Comparison of ENCODE assay signal across 10 mouse cellular contexts in the genomic region with DNA sequence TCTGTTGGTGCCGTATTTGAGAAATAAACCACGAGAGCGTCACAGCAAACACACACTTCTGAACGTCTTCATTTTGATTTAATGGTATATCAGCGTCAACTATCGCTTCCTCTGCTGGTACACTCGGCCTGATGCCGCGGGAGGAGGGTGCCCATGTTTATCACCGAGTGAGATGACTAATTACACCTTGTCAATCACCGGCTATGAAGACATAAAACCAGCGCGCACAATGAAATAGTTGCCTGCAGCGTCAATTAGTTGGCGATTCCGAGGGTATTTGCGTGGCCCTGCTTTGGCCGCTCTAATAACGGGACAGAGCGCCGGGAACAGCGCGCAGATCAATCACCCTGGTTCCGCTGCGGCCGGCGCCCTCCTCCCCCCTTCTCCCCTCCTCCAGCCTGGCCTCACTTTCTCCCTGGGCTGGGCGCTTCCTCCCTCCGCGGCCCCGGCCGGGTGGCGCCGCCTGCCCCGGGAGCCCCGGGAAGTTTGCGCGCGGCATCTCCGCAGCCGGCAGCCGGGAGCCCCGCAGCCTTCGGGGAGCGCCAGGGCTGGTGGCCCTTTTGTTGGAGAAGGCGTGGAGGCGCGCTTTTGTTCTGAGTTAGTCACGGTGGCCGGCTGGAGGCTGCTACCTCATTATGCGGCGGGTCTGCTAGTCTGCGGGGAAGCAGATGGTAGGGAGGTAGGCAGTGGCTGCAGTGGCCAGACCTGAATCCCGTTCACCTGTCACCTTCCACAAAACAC. TPM values are rescaled to one million over a fixed set of nuclear protein-coding genes. Genes with fewer than 3 reads are reported as not detected.
DNase-seq lines count a peak whose midpoint lies in the region; ATAC-seq and TF ChIP-seq lines count a peak whose summit lies in the region.
"Had no signal": no experiment of that assay in that cellular context is flagged by ENCODE, and none has a peak within 500 bp of the region (broad histone marks: within the 10 kb centered on the region; RNA-seq: fewer than 3 reads in every experiment).

No protein-coding gene starts in this region.

- H3K9me3 ChIP-seq in heart, embryonic 12.5 days (replicated peaks) = no peaks in the 10 kb centered on the region
- H3K9me3 ChIP-seq in forebrain, embryonic 15.5 days = no peaks in the 10 kb centered on the region
- no peaks in the 10 kb centered on the region for H3K9me3 ChIP-seq in limb, embryonic 15.5 days

- 0 out of 2 replicates have a peak overlapping the region, but pooled peaks have one; percentile 25 for H3K9ac ChIP-seq in heart, embryonic 12.5 days
- H3K9ac ChIP-seq in forebrain, embryonic 15.5 days (replicated peaks) = peak overlapping the region; percentile 93
- peak overlapping the region; percentile 37; the same call in 1 of the 2 replicates for H3K9ac ChIP-seq in limb, embryonic 15.5 days

- no peaks in the 10 kb centered on the region for H3K36me3 ChIP-seq in heart, embryonic 12.5 days
- no peaks in the 10 kb centered on the region for H3K36me3 ChIP-seq in forebrain, embryonic 15.5 days
- H3K36me3 ChIP-seq in limb, embryonic 15.5 days = no peaks in the 10 kb centered on the region
- H3K36me3 ChIP-seq in small intestine, adult 2 months (ENCODE audit: control insufficient read depth, insufficient read depth, low read length) = no peaks in the 10 kb centered on the region

- under 1% methylated on average over 53 of the region's 54 CpGs for WGBS in heart, embryonic 12.5 days
- WGBS in forebrain, embryonic 15.5 days = under 1% methylated on average over 54 of the region's 54 CpGs
- WGBS in limb, embryonic 15.5 days = under 1% methylated on average over 54 of the region's 54 CpGs
- 2% methylated on average over 54 of the region's 54 CpGs for WGBS in small intestine, adult 2 months

- TF ChIP-seq POLR2A in small intestine, adult 2 months (IDR thresholded peaks at IDR 0.05; ENCODE audit: low read depth, low read length) = no peak

- no peak for ATAC-seq in heart, embryonic 12.5 days (ENCODE audit: insufficient number of reproducible peaks, low FRiP score)
- peak; percentile 28 for ATAC-seq in forebrain, embryonic 15.5 days (replicated peaks)
- no peak for ATAC-seq in limb, embryonic 15.5 days (ENCODE audit: insufficient number of reproducible peaks, low FRiP score, low TSS enrichment, low read depth)
- ATAC-seq: Patski had no signal

- H3K27me3 ChIP-seq in heart, embryonic 12.5 days (replicated peaks) = peaks cover 93% of the 10 kb centered on the region
- peaks cover 4% of the 10 kb centered on the region; the same call in 1 of the 2 replicates for H3K27me3 ChIP-seq in forebrain, embryonic 15.5 days
- peaks cover 98% of the 10 kb centered on the region for H3K27me3 ChIP-seq in limb, embryonic 15.5 days
- peaks cover 85% of the 10 kb centered on the region for H3K27me3 ChIP-seq in small intestine, adult 2 months (ENCODE audit: control insufficient read depth, insufficient read depth, low read length)

- TF ChIP-seq CTCF in small intestine, adult 2 months (IDR thresholded peaks at IDR 0.05; ENCODE audit: extremely low read depth, insufficient read length, insufficient replicate concordance, low read depth, low read length) = no peak

- H3K4me2 ChIP-seq in heart, embryonic 12.5 days = peak overlapping the region; percentile 66
- H3K4me2 ChIP-seq in forebrain, embryonic 15.5 days (replicated peaks) = peak overlapping the region; percentile 86
- peak overlapping the region; percentile 82 for H3K4me2 ChIP-seq in limb, embryonic 15.5 days

- H3K27ac ChIP-seq in heart, embryonic 12.5 days (ENCODE audit: poor library complexity, severe bottlenecking) = no peak overlapping the region
- H3K27ac ChIP-seq in forebrain, embryonic 15.5 days (replicated peaks) = peak overlapping the region; percentile 96
- H3K27ac ChIP-seq in limb, embryonic 15.5 days = no peak overlapping the region
- no peak overlapping the region for H3K27ac ChIP-seq in small intestine, adult 2 months (ENCODE audit: insufficient read depth, low read depth, low read length)

- H3K4me1 ChIP-seq in heart, embryonic 12.5 days (replicated peaks) = peaks cover 32% of the 10 kb centered on the region
- H3K4me1 ChIP-seq in forebrain, embryonic 15.5 days = peaks cover 70% of the 10 kb centered on the region
- peaks cover 44% of the 10 kb centered on the region for H3K4me1 ChIP-seq in limb, embryonic 15.5 days
- peaks cover 15% of the 10 kb centered on the region for H3K4me1 ChIP-seq in small intestine, adult 2 months (ENCODE audit: control insufficient read depth, insufficient read depth, insufficient read length, low read length)

- peak overlapping the region; percentile 40 for H3K4me3 ChIP-seq in heart, embryonic 12.5 days
- H3K4me3 ChIP-seq in forebrain, embryonic 15.5 days = peak overlapping the region; percentile 49
- peak overlapping the region; percentile 42 for H3K4me3 ChIP-seq in limb, embryonic 15.5 days
- peak overlapping the region; percentile 9; the same call in 1 of the 2 replicates for H3K4me3 ChIP-seq in small intestine, adult 2 months (ENCODE audit: low read depth, low read length)

- no peak for DNase-seq in heart, postnatal 4 days
- DNase-seq in ES-CJ7 (ENCODE audit: low read depth, low spot score) = peak; percentile 58
- DNase-seq in urinary bladder, adult 2 months (ENCODE audit: low spot score) = no peak
- no peak for DNase-seq in cerebellum, adult 9-10 months

RNA-seq across cellular contexts. Expression of a gene that starts 8.9 kb away (rescaled TPM):
- polyA plus RNA-seq in heart, embryonic 12.5 days (2016; fragmentation: Nextera tagmentation; extraction: Ambion mirVana) = 0.36 and 0.70 TPM in 2 replicates
- total RNA-seq in heart, postnatal 4 days (2021) = 1 to 10 TPM in 1 of 2 experiments, under 1 TPM in 1; 0.29 to 1.2 TPM
- polyA plus RNA-seq in forebrain, embryonic 15.5 days (2015; fragmentation: Nextera tagmentation; extraction: Ambion mirVana) = 91.0 and 111 TPM in 2 replicates
- 5.1 and 8.5 TPM in 2 replicates for polyA plus RNA-seq in limb, embryonic 15.5 days (2015; fragmentation: Nextera tagmentation; extraction: Ambion mirVana)
- 0.05 and 0.08 TPM in 2 replicates for polyA plus RNA-seq in small intestine, adult 2 months (2012; rRNA removed)
- polyA plus RNA-seq in urinary bladder, adult 2 months (2012; rRNA removed) = 0.12 TPM in 1 of 2 replicates, not detected in the other
- total RNA-seq: hematopoietic stem cell, adult 5-6 weeks had no signal

Comparison
In these comparisons a context has a peak if more than half of its experiments do, and no peak if none do; other contexts are left out.
1. H3K9ac ChIP-seq: peak in every context shown above with its lines; median percentile 93 in forebrain, embryonic 15.5 days; 37 in limb, embryonic 15.5 days; 25 in heart, embryonic 12.5 days.